Mouse (Mus musculus) Muller cell, postnatal 12 days (primary cell): ENCODE measurements around the gene Plekhm2.

ENCODE experiments used
- DNase-seq: peaks from one replicate; pipeline ENCODE4 v3.0.0-alpha.2; 2015; ENCODE audit errors: inconsistent ontology term

The Plekhm2 gene

GRCm38 (mm10) chr4:141664799-141665198 is at the start of gene Plekhm2:
Gene Plekhm2 (minus strand): TSS chr4:141664899.
- DNase-seq: no peak

DNA sequence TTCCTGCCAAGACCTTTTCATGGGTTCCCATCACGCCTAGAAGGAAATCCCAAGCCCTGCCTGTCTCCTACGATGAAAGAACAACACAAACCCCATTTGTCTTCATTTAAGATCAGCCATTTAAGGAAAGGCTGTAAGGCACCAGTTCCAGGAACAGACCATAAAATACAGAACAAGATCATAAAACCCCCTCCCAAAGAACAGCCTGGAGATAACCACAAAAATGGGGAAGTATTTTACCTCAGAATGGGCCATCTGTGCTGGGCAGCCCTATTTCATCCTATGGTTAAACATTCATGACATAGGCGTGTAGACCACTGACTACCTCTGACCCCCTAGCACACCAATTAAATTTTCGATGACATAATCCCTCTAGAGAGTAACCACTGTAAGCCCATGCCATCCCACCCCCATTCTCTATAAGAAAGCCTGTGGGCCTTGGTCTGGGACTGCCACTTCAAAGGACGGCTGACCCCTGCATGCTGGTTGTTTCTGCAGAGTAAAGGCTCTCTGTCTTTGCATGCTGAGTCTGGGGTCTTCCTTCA is 49.0 kb upstream of the Plekhm2 start:
- no peak for DNase-seq

- DNase-seq: no peak
Observed at GRCm38 (mm10) chr4:141711250-141711649, 46.6 kb upstream of the Plekhm2 start.

- peak; percentile 72 for DNase-seq
Observed at GRCm38 (mm10) chr4:141708971-141709370, 44.3 kb upstream of the Plekhm2 start.

GRCm38 (mm10) chr4:141708005-141708404 is 43.3 kb upstream of the Plekhm2 start:
- DNase-seq: no peak

DNA sequence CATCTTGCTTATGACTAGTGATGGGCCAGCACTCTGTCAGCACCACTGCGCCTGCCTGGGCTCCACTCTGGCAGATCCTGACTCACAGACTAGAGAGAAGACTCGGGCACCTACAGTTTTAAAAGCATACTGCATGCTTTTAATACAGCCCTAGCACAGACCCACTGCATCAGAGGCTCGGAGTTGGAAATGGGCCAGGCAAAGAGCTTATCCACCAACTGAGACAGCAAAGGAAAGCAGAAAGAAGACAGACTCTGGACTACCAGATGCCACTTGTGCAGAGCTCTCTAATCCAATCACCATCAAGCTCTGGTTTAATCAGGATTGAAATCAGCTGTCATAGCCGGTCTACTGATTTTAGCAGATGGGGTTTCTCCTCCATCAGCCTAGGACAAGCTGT is 40.6 kb upstream of the Plekhm2 start:
- DNase-seq: peak; percentile 74

DNA sequence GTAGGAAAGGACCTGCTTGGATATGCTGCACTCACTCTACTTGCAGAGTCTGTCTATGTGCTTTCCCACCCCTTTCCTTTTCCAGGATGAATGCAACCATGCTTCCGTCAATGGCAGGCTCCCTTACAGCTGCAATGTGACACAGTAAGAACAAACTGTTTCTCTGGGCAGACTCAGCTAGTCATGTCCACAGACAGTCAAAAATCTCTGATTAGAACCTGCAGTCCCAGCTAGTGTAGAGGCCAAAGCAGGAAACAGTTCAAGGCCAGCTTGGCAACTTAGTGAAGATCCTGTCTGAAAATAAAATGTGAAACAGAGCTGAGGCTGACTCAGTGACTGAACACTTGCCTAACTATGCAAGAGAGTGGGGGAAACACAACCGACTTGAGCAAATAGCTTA is 39.9 kb upstream of the Plekhm2 start:
- no peak for DNase-seq

GRCm38 (mm10) chr4:141694719-141695118 is 30.0 kb upstream of the Plekhm2 start:
- no peak for DNase-seq

DNA sequence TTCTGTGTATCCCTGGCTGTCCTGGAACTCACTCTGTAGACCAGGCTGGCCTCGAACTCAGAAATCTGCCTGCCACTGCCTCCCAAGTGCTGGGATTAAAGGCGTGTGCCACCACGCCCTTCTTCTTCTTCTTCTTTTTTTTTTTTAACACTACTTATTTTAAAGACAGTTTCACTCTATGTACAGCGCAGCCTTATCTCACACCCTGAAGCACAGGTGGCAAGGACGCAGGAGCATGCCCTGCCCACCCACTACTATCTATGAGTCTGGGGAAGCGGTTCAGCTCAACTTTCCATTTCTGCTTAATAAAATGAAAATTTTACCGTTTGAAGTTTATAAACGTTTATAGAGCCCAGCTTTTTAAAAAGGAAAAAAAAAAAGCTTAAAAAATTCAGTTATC is 23.8 kb upstream of the Plekhm2 start:
- DNase-seq: no peak

GRCm38 (mm10) chr4:141686525-141686924 is 21.8 kb upstream of the Plekhm2 start:
- DNase-seq: no peak

DNA sequence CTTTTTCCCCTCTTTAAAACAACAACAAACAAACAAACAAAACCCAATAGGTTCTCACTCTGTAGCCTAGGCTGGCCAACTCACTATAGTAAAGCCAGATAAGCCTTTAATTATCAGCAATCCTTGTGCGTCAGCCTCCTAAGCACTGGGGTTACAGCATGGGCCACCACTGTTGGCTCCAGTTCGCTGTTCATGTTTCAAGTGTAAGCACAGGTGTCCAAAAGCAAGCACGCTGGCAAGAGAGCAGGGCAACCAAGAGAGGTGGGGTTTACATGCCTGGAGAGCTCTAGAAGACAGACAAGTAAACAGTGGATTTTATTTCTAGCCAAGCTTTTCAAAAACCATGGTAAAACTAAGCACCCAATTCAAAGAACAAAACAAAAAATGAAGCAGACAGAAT is 21.4 kb upstream of the Plekhm2 start:
- no peak for DNase-seq

DNA sequence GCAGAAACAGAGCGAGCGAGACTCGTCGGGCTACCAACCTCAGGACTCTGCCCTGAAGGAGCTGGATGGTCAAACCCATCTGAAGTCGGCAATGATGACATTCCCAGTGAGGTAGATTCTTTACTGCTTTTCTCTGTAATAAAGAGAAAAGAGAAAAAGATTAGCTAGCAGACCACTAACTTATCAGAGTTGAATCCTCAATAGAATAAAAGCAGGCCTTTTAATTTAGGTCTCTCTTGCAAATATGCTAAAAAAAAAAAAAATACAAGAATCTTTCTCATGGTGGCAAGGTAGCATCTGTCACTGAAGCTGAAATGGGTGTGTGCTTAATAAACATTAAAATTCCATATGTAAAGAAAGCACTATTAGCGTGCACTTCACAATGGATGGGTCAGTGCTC is 20.8 kb upstream of the Plekhm2 start, which contains the start of gene Rsc1a1:
Gene Rsc1a1 (minus strand): TSS at position 101 of the 400 bp plus-strand sequence.
- DNase-seq: no peak

GRCm38 (mm10) chr4:141682706-141683230 is 18.1 kb upstream of the Plekhm2 start:
- DNase-seq: no peak

GRCm38 (mm10) chr4:141681767-141682166 is 17.1 kb upstream of the Plekhm2 start:
- DNase-seq: peak; percentile 84

DNA sequence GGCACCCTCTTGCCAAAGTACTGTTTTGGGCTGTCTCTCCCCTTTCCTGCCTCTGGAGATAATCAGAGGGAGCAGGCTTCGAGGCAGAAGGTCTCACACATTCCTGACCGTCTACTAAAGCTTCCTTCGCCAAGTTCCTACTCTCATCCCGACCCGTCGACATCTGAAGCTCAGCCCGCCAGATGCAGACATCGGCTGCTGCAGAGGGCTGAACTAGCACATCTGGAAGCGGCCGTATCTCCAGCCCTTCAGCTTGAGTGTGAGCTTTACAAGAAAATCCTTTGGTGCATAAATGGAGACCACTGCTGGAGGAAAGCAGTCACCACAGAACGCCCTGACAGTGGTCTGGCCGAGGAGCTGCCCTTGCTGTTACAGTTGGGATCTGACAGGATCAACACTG is 16.2 kb upstream of the Plekhm2 start:
- DNase-seq: no peak

GRCm38 (mm10) chr4:141679016-141679415 is 14.3 kb upstream of the Plekhm2 start:
- no peak for DNase-seq

DNA sequence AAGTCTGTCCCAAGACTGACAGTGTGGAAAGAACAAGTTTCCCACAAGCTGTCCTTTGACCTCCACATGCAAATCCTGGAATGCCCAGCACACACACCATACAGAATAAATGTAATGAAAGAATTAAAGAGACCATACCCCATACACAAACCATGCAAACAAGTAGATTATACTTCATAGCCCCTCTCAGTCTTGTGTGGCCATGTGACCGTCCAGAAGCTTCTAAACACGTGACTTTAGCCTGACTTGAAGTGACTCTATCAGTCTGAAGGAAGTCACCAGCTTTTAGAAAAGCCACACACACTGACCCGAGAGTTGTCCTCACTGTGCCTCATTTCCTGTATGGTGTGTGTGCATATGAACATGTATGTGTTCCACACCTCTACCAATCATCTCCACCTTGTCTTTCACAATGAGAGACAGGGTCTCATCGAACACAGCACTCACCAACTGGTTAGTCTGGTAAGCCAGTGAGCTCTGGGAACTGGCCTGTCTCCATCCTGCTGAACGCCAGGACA is 11.8 kb upstream of the Plekhm2 start:
- no peak for DNase-seq

DNA sequence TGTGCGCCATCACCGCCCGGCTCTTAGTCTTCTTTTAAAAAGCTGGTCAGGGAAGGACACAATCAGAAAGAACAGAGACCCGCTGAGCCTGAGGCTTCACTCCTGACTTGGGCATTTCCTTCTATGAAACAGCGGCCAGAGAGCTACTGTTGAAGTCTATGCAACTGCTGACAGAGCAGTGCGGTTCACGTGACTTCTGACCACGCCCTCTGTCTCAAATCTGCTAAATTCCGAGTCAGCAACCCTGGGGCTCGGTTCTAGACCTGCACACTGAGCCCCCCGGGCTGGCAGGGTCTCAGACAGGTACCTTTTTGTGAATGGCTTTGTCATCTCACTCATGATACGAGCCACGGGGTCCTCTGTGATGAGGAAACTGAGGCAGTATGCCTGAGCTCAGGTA is 7.6 kb upstream of the Plekhm2 start:
- DNase-seq: no peak

DNA sequence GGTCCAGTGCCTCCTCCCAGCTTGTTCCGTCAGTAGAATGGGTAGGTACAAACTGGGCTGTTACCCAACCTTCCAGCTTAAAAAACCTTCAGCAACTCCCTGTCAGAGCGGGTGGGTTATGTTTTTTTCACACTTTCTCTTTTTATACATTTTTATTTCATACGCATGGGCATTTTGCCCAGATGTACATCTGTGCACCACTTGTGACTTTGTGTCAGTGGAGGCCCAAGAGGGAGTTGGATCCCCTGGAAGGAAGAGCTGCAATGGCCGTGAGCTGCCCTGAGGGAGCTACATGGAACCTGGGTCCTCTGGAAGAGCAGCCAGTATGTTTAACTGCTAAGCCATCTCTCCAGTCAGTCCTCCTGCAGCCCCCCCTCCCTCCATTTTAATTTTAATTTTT is 6.7 kb upstream of the Plekhm2 start:
- DNase-seq: no peak

GRCm38 (mm10) chr4:141669898-141670712 is 5.4 kb upstream of the Plekhm2 start:
- DNase-seq: peak; percentile 24

GRCm38 (mm10) chr4:141664011-141664745 is 521 bp downstream of the Plekhm2 start:
- peak; percentile 84 for DNase-seq
